Mouse (Mus musculus): ENCODE results near the gene Tns4. TPM values are rescaled to one million over a fixed set of nuclear protein-coding genes. Genes with fewer than 3 reads are reported as not detected.
A peak's percentile ranks its signal among the peaks of the same experiment; 100 is the strongest.

Tns4 gene
- polyA plus RNA-seq, 1 experiment: 0.11 TPM

- no peaks in the 10 kb centered on the region for H3K27me3 ChIP-seq (ENCODE audit: control insufficient read depth, insufficient read depth, insufficient read length)
- no peak overlapping the region for H3K4me3 ChIP-seq
- no peak overlapping the region for H3ac ChIP-seq (ENCODE audit: control insufficient read depth, insufficient read length)
- peak overlapping the region; percentile 43 for H3K4me2 ChIP-seq (ENCODE audit: low read depth)
- no peaks in the 10 kb centered on the region for H3K36me3 ChIP-seq (ENCODE audit: control insufficient read depth, insufficient read depth)
- TF ChIP-seq E2F4 (IDR thresholded peaks at IDR 0.05; ENCODE audit: insufficient read depth): no peak
- no peak for TF ChIP-seq POLR2AphosphoS2 (IDR thresholded peaks at IDR 0.05; ENCODE audit: insufficient read length, low read depth)
- no peak for TF ChIP-seq CEBPB (IDR thresholded peaks at IDR 0.05; ENCODE audit: insufficient read depth, poor library complexity, severe bottlenecking)
- TF ChIP-seq SRF (IDR thresholded peaks at IDR 0.05; ENCODE audit: control insufficient read depth, insufficient read length, low read depth): no peak
- no peak for TF ChIP-seq REST (IDR thresholded peaks at IDR 0.05; ENCODE audit: insufficient read depth, insufficient read length)
- no peak for TF ChIP-seq MYOD1 (IDR thresholded peaks at IDR 0.05; ENCODE audit: control insufficient read depth in 1 of 3, insufficient read length in 2 of 3, low read depth in 2 of 3)
- TF ChIP-seq MYOG (IDR thresholded peaks at IDR 0.05; ENCODE audit: control insufficient read depth in 1 of 3, insufficient read depth in 1 of 3, insufficient read length in 2 of 3, low read depth in 2 of 3): no peak
- no peak for TF ChIP-seq MAX (IDR thresholded peaks at IDR 0.05; ENCODE audit: low read depth)
- TF ChIP-seq TCF3 (IDR thresholded peaks at IDR 0.05; ENCODE audit: insufficient read length, low read depth): no peak
- no peak for TF ChIP-seq USF1 (IDR thresholded peaks at IDR 0.05; ENCODE audit: low read depth)
- no peak for TF ChIP-seq TCF12 (IDR thresholded peaks at IDR 0.05; ENCODE audit: insufficient read depth, poor library complexity, severe bottlenecking)
- H3K79me2 ChIP-seq (ENCODE audit: control insufficient read depth, insufficient read depth): no peaks in the 10 kb centered on the region
These were observed 35.0 kb upstream of the Tns4 start for GRCm38 (mm10) chr11:99123977-99124634.

GRCm38 (mm10) chr11:99122703-99123102 is 33.6 kb upstream of the Tns4 start:
- TF ChIP-seq CEBPB (IDR thresholded peaks at IDR 0.05; ENCODE audit: insufficient read depth, poor library complexity, severe bottlenecking) (no peak), E2F4 (IDR thresholded peaks at IDR 0.05; ENCODE audit: insufficient read depth) (no peak), MYOD1 (IDR thresholded peaks at IDR 0.05; ENCODE audit: control insufficient read depth in 1 of 3, insufficient read length in 2 of 3, low read depth in 2 of 3) (no peak), MYOG (IDR thresholded peaks at IDR 0.05; ENCODE audit: control insufficient read depth in 1 of 3, insufficient read depth in 1 of 3, insufficient read length in 2 of 3, low read depth in 2 of 3) (no peak), SRF (IDR thresholded peaks at IDR 0.05; ENCODE audit: control insufficient read depth, insufficient read length, low read depth) (no peak), TCF3 (IDR thresholded peaks at IDR 0.05; ENCODE audit: insufficient read length, low read depth) (no peak), MAX (IDR thresholded peaks at IDR 0.05; ENCODE audit: low read depth) (no peak)
- Histone ChIP-seq H3K79me2 (ENCODE audit: control insufficient read depth, insufficient read depth) (no peaks in the 10 kb centered on the region), H3K4me3 (no peak overlapping the region), H3K4me2 (ENCODE audit: low read depth) (no peak overlapping the region), H3ac (ENCODE audit: control insufficient read depth, insufficient read length) (no peak overlapping the region), H3K27me3 (ENCODE audit: control insufficient read depth, insufficient read depth, insufficient read length) (no peaks in the 10 kb centered on the region), H3K36me3 (ENCODE audit: control insufficient read depth, insufficient read depth) (no peaks in the 10 kb centered on the region)

- H3K79me2 ChIP-seq (ENCODE audit: control insufficient read depth, insufficient read depth): no peaks in the 10 kb centered on the region
- no peak overlapping the region for H3ac ChIP-seq (ENCODE audit: control insufficient read depth, insufficient read length)
- TF ChIP-seq MAX (IDR thresholded peaks at IDR 0.05; ENCODE audit: low read depth) (no peak), USF1 (IDR thresholded peaks at IDR 0.05; ENCODE audit: low read depth) (no peak), TCF3 (IDR thresholded peaks at IDR 0.05; ENCODE audit: insufficient read length, low read depth) (no peak), TCF12 (IDR thresholded peaks at IDR 0.05; ENCODE audit: insufficient read depth, poor library complexity, severe bottlenecking) (no peak), E2F4 (IDR thresholded peaks at IDR 0.05; ENCODE audit: insufficient read depth) (no peak), CEBPB (IDR thresholded peaks at IDR 0.05; ENCODE audit: insufficient read depth, poor library complexity, severe bottlenecking) (no peak), POLR2AphosphoS2 (IDR thresholded peaks at IDR 0.05; ENCODE audit: insufficient read length, low read depth) (no peak), REST (IDR thresholded peaks at IDR 0.05; ENCODE audit: insufficient read depth, insufficient read length) (no peak), SRF (IDR thresholded peaks at IDR 0.05; ENCODE audit: control insufficient read depth, insufficient read length, low read depth) (no peak)
- no peaks in the 10 kb centered on the region for H3K27me3 ChIP-seq (ENCODE audit: control insufficient read depth, insufficient read depth, insufficient read length)
- no peak overlapping the region for H3K4me3 ChIP-seq
- no peaks in the 10 kb centered on the region for H3K36me3 ChIP-seq (ENCODE audit: control insufficient read depth, insufficient read depth)
- no peak overlapping the region for H3K4me2 ChIP-seq (ENCODE audit: low read depth)
These were observed 32.1 kb upstream of the Tns4 start for GRCm38 (mm10) chr11:99121218-99121631.

GRCm38 (mm10) chr11:99120524-99121217 is 31.6 kb upstream of the Tns4 start:
- TF ChIP-seq MAX (IDR thresholded peaks at IDR 0.05; ENCODE audit: low read depth) (no peak), POLR2A (IDR thresholded peaks at IDR 0.05; ENCODE audit: insufficient read length, low read depth) (no peak), TCF12 (IDR thresholded peaks at IDR 0.05; ENCODE audit: insufficient read depth, poor library complexity, severe bottlenecking) (no peak), SRF (IDR thresholded peaks at IDR 0.05; ENCODE audit: control insufficient read depth, insufficient read length, low read depth) (no peak), USF1 (IDR thresholded peaks at IDR 0.05; ENCODE audit: low read depth) (no peak), MYOG (IDR thresholded peaks at IDR 0.05; ENCODE audit: control insufficient read depth in 1 of 3, insufficient read depth in 1 of 3, insufficient read length in 2 of 3, low read depth in 2 of 3) (no peak), CEBPB (IDR thresholded peaks at IDR 0.05; ENCODE audit: insufficient read depth, poor library complexity, severe bottlenecking) (no peak), REST (IDR thresholded peaks at IDR 0.05; ENCODE audit: insufficient read depth, insufficient read length) (no peak), TCF3 (IDR thresholded peaks at IDR 0.05; ENCODE audit: insufficient read length, low read depth) (no peak), POLR2AphosphoS2 (IDR thresholded peaks at IDR 0.05; ENCODE audit: insufficient read length, low read depth) (no peak), MYOD1 (IDR thresholded peaks at IDR 0.05; ENCODE audit: control insufficient read depth in 1 of 3, insufficient read length in 2 of 3, low read depth in 2 of 3) (no peak), E2F4 (IDR thresholded peaks at IDR 0.05; ENCODE audit: insufficient read depth) (no peak)
- Histone ChIP-seq H3ac (ENCODE audit: control insufficient read depth, insufficient read length) (no peak overlapping the region), H3K79me2 (ENCODE audit: control insufficient read depth, insufficient read depth) (no peaks in the 10 kb centered on the region), H3K4me2 (ENCODE audit: low read depth) (no peak overlapping the region), H3K36me3 (ENCODE audit: control insufficient read depth, insufficient read depth) (no peaks in the 10 kb centered on the region), H3K27me3 (ENCODE audit: control insufficient read depth, insufficient read depth, insufficient read length) (no peaks in the 10 kb centered on the region), H3K4me3 (no peak overlapping the region)
